Comparison of ENCODE assay signal across 21 mouse cellular contexts in the genomic region with DNA sequence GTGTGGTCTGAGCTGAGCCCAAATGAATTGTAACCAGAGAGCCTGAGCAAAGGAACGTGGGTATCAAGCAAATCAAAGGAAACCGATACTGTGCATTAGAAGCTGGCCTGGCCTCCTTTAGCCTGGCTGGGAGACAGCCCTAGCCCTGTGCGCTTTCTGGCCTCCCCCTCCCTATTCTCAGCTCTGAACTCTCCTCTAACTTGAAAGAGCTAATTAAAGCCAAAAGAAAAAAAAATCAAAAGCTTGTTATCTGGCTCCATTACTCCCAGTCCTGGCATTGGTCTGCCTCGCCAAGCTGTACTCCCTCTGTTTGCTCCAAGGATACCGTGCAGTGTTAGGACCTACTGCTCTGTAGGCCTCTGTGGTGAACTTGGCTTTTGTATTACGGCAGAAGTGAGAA.
DNase-seq lines count a peak whose midpoint lies in the region; ATAC-seq lines count a peak whose summit lies in the region.
"Had no signal": no experiment of that assay in that cellular context is flagged by ENCODE, and none has a peak within 500 bp of the region (broad histone marks: within the 10 kb centered on the region; RNA-seq: fewer than 3 reads in every experiment).

No protein-coding gene starts in this region.

- no peak overlapping the region for H3K9ac ChIP-seq in forebrain, embryonic 13.5 days
- H3K9ac ChIP-seq in forebrain, embryonic 11.5 days (ENCODE audit: low read length): no peak overlapping the region
- H3K9ac ChIP-seq in heart, embryonic 12.5 days: no peak overlapping the region
- H3K9ac ChIP-seq in heart, embryonic 13.5 days: 0 out of 2 replicates have a peak overlapping the region, but pooled peaks have one; percentile 17
- H3K9ac ChIP-seq: embryonic facial prominence, embryonic 13.5 days; intestine, embryonic 15.5 days; limb, embryonic 15.5 days; liver, embryonic 15.5 days; midbrain, embryonic 12.5 days; neural tube, embryonic 12.5 days had no signal

- WGBS in forebrain, embryonic 13.5 days: 36% methylated on average over 6 of the region's 6 CpGs
- 55% methylated on average over 6 of the region's 6 CpGs for WGBS in forebrain, embryonic 11.5 days
- 36% methylated on average over 6 of the region's 6 CpGs for WGBS in heart, embryonic 12.5 days
- 40% methylated on average over 6 of the region's 6 CpGs for WGBS in heart, embryonic 13.5 days

- no peaks in the 10 kb centered on the region for H3K27me3 ChIP-seq in forebrain, embryonic 13.5 days
- H3K27me3 ChIP-seq in forebrain, embryonic 11.5 days (ENCODE audit: control insufficient read depth, insufficient read depth, low read length): no peaks in the 10 kb centered on the region
- H3K27me3 ChIP-seq in heart, embryonic 12.5 days (replicated peaks): no peaks in the 10 kb centered on the region
- H3K27me3 ChIP-seq in heart, embryonic 13.5 days (replicated peaks): no peaks in the 10 kb centered on the region
- H3K27me3 ChIP-seq: embryonic facial prominence, embryonic 13.5 days; intestine, embryonic 15.5 days; limb, embryonic 15.5 days; liver, embryonic 15.5 days; midbrain, embryonic 12.5 days; neural tube, embryonic 12.5 days; Patski had no signal

- intact Hi-C loops in heart, postnatal 14 days (cut with DNase I): no loop called here

- DNase-seq in forebrain, embryonic 11.5 days (ENCODE audit: low spot score): no peak
- no peak for DNase-seq in heart, postnatal 14 days
- peak; percentile 16 for DNase-seq in MN1 (ENCODE audit: low spot score)
- DNase-seq in frontal cortex, adult 2 months (ENCODE audit: extremely low spot score in 1 of 2, low spot score in 1 of 2): no peak
- DNase-seq in lung, postnatal 14 days: no peak
- DNase-seq: adrenal gland, postnatal 10 days; cerebellum, adult 9-11 months; gastrocnemius, postnatal 36 days; layer of hippocampus, postnatal 36 days; spleen, adult 18-20 months; thymus, adult 18-20 months had no signal

- peaks cover 14% of the 10 kb centered on the region for H3K4me1 ChIP-seq in forebrain, embryonic 13.5 days
- H3K4me1 ChIP-seq in forebrain, embryonic 11.5 days (replicated peaks; ENCODE audit: control insufficient read depth, insufficient read depth, low read length): no peaks in the 10 kb centered on the region
- H3K4me1 ChIP-seq in heart, embryonic 12.5 days (replicated peaks): peaks cover 42% of the 10 kb centered on the region
- H3K4me1 ChIP-seq in heart, embryonic 13.5 days: peaks cover 44% of the 10 kb centered on the region
- H3K4me1 ChIP-seq: intestine, embryonic 15.5 days; limb, embryonic 15.5 days; liver, embryonic 15.5 days; neural tube, embryonic 12.5 days had no signal

- H3K4me3 ChIP-seq in forebrain, embryonic 13.5 days: no peak overlapping the region
- H3K4me3 ChIP-seq in forebrain, embryonic 11.5 days (ENCODE audit: low read depth, low read length): no peak overlapping the region
- no peak overlapping the region for H3K4me3 ChIP-seq in heart, embryonic 12.5 days
- no peak overlapping the region for H3K4me3 ChIP-seq in heart, embryonic 13.5 days
- H3K4me3 ChIP-seq: embryonic facial prominence, embryonic 13.5 days; intestine, embryonic 15.5 days; limb, embryonic 15.5 days; liver, embryonic 15.5 days; midbrain, embryonic 12.5 days; neural tube, embryonic 12.5 days had no signal

- H3K4me2 ChIP-seq in forebrain, embryonic 13.5 days: no peak overlapping the region
- no peak overlapping the region for H3K4me2 ChIP-seq in forebrain, embryonic 11.5 days (ENCODE audit: low read depth, low read length, severe bottlenecking)
- H3K4me2 ChIP-seq in heart, embryonic 12.5 days: no peak overlapping the region
- no peak overlapping the region for H3K4me2 ChIP-seq in heart, embryonic 13.5 days
- H3K4me2 ChIP-seq: embryonic facial prominence, embryonic 13.5 days; intestine, embryonic 15.5 days; limb, embryonic 15.5 days; liver, embryonic 15.5 days; midbrain, embryonic 12.5 days; neural tube, embryonic 12.5 days had no signal

- H3K27ac ChIP-seq in forebrain, embryonic 13.5 days: no peak overlapping the region
- H3K27ac ChIP-seq in forebrain, embryonic 11.5 days (ENCODE audit: low read depth, low read length): no peak overlapping the region
- peak overlapping the region; percentile 60; the same call in 1 of the 2 replicates for H3K27ac ChIP-seq in heart, embryonic 12.5 days (ENCODE audit: poor library complexity, severe bottlenecking)
- peak overlapping the region; percentile 46 for H3K27ac ChIP-seq in heart, embryonic 13.5 days (replicated peaks)
- H3K27ac ChIP-seq: embryonic facial prominence, embryonic 13.5 days; intestine, embryonic 15.5 days; limb, embryonic 15.5 days; liver, embryonic 15.5 days; midbrain, embryonic 12.5 days; neural tube, embryonic 12.5 days had no signal

- no peaks in the 10 kb centered on the region for H3K9me3 ChIP-seq in forebrain, embryonic 13.5 days (replicated peaks)
- H3K9me3 ChIP-seq in forebrain, embryonic 11.5 days (ENCODE audit: control insufficient read depth, low read length): no peaks in the 10 kb centered on the region
- H3K9me3 ChIP-seq in heart, embryonic 12.5 days (replicated peaks): no peaks in the 10 kb centered on the region
- no peaks in the 10 kb centered on the region for H3K9me3 ChIP-seq in heart, embryonic 13.5 days
- H3K9me3 ChIP-seq: embryonic facial prominence, embryonic 13.5 days; intestine, embryonic 15.5 days; limb, embryonic 15.5 days; liver, embryonic 15.5 days; midbrain, embryonic 12.5 days; neural tube, embryonic 12.5 days had no signal

- 0 out of 2 replicates have a peak, but pooled peaks have one; percentile 41 for ATAC-seq in forebrain, embryonic 13.5 days
- ATAC-seq in forebrain, embryonic 11.5 days (replicated peaks; ENCODE audit: low FRiP score): no peak
- ATAC-seq in heart, embryonic 12.5 days (ENCODE audit: insufficient number of reproducible peaks, low FRiP score): no peak
- no peak for ATAC-seq in heart, embryonic 13.5 days (ENCODE audit: extremely low read depth, insufficient number of reproducible peaks, low FRiP score, low TSS enrichment)
- ATAC-seq: intestine, embryonic 15.5 days; Patski had no signal

- H3K36me3 ChIP-seq in forebrain, embryonic 13.5 days (ENCODE audit: poor library complexity, severe bottlenecking): peaks cover 14% of the 10 kb centered on the region
- H3K36me3 ChIP-seq in forebrain, embryonic 11.5 days (ENCODE audit: control insufficient read depth, insufficient read depth, low read length): no peaks in the 10 kb centered on the region
- H3K36me3 ChIP-seq in heart, embryonic 12.5 days: peaks cover 18% of the 10 kb centered on the region
- H3K36me3 ChIP-seq in heart, embryonic 13.5 days: peaks cover 15% of the 10 kb centered on the region
- H3K36me3 ChIP-seq: embryonic facial prominence, embryonic 13.5 days; intestine, embryonic 15.5 days; limb, embryonic 15.5 days; liver, embryonic 15.5 days; midbrain, embryonic 12.5 days had no signal

Comparison
In these comparisons a context has a peak if more than half of its experiments do, and no peak if none do; other contexts are left out.
1. H3K27ac ChIP-seq: peak in heart, embryonic 12.5 days (single experiment) and heart, embryonic 13.5 days (single experiment); none in forebrain, embryonic 13.5 days (single experiment) and forebrain, embryonic 11.5 days (single experiment).